Mouse (Mus musculus) olfactory bulb, adult 2 months (tissue): ENCODE data around the gene Akap13.

Experiments used
- CTCF ChIP-seq: fragments of 200-500 bp; IDR thresholded peaks from 2 replicates; pipeline ENCODE4 v1.5.1; 2012; ENCODE audit warnings: low read depth, mild to moderate bottlenecking, low read length, moderate library complexity; ENCODE audit not compliant: insufficient read depth
- POLR2A ChIP-seq: fragments of 200-500 bp; IDR thresholded peaks from 2 replicates; pipeline ENCODE4 v1.6.1; 2012; ENCODE audit warnings: mild to moderate bottlenecking, low read depth, low read length, moderate library complexity; ENCODE audit not compliant: insufficient read depth

DNA sequence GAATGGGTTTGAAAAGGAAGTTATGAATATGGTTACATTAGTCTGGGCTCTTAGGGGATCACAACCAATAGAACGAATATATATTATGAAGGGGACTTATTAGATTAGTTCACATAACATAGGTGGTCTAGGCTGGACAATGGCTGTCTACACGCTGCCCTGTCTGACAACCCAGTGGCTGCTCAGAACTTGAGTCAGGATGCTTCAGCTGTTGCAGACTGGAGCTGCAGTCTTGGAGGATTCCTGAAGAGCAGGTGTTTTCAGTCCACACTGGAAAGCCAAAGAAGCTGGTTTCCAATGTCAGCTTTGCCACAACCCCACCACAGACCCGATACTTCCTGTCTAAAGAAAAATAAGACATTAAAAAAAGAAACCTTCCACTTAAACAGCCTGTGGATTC is 23.3 kb upstream of the Akap13 start:
- no peak for TF ChIP-seq CTCF
- TF ChIP-seq POLR2A = no peak
